Mouse (Mus musculus): Measurements from ENCODE around the gene Tram1l1. TPM values are rescaled to one million over a fixed set of nuclear protein-coding genes. Genes with fewer than 3 reads are reported as not detected.
"Not testable (repeated sequence)": the region's sequence is repeated elsewhere in the genome, so short reads cannot be mapped to it uniquely, and the experiment has no call there.

The Tram1l1 gene
- 0.17 and 0.20 TPM in 2 replicates for polyA plus RNA-seq (2015; fragmentation: Nextera tagmentation; extraction: Ambion mirVana)

GRCm38 (mm10) chr3:124320821-124321576 is at the start of gene Tram1l1:
TSS of gene Tram1l1 (plus strand) at chr3:124320855.
- Histone ChIP-seq H3K36me3 (replicated peaks) (no peaks in the 10 kb centered on the region), H3K4me1 (replicated peaks) (no peaks in the 10 kb centered on the region), H3K9me3 (replicated peaks) (no peaks in the 10 kb centered on the region), H3K4me2 (peak within 1 kb of the TSS; percentile 58), H3K27me3 (0 out of 2 replicates have a peak, but pooled peaks cover 2% of the 10 kb centered on the region), H3K4me3 (replicated peaks) (peak within 1 kb of the TSS; percentile 40), H3K27ac (replicated peaks) (no peak within 1 kb of the TSS), H3K9ac (no peak within 1 kb of the TSS)
- ATAC-seq (ENCODE audit: insufficient read depth): no peak
- WGBS (ENCODE audit: insufficient replicate concordance): 8% methylated on average over 51 of the region's 53 CpGs

- Histone ChIP-seq H3K27me3 (no peaks in the 10 kb centered on the region), H3K9me3 (replicated peaks) (no peaks in the 10 kb centered on the region), H3K4me1 (replicated peaks) (no peaks in the 10 kb centered on the region), H3K27ac (replicated peaks) (no peak overlapping the region), H3K4me3 (replicated peaks) (no peak overlapping the region), H3K9ac (no peak overlapping the region), H3K4me2 (no peak overlapping the region), H3K36me3 (replicated peaks) (no peaks in the 10 kb centered on the region)
- 60% methylated on average over 4 of the region's 4 CpGs for WGBS (ENCODE audit: insufficient replicate concordance)
- no peak for ATAC-seq (ENCODE audit: insufficient read depth)
These were observed 49.4 kb upstream of the Tram1l1 start for GRCm38 (mm10) chr3:124271229-124271628.

- H3K9me3 ChIP-seq (replicated peaks): no peaks in the 10 kb centered on the region
- H3K4me1 ChIP-seq (replicated peaks): no peaks in the 10 kb centered on the region
- H3K36me3 ChIP-seq (replicated peaks): no peaks in the 10 kb centered on the region
- no peak overlapping the region for H3K9ac ChIP-seq
- ATAC-seq (ENCODE audit: insufficient read depth): no peak
- H3K27ac ChIP-seq (replicated peaks): no peak overlapping the region
- no peak overlapping the region for H3K4me2 ChIP-seq
- no peaks in the 10 kb centered on the region for H3K27me3 ChIP-seq
- WGBS (ENCODE audit: insufficient replicate concordance): 56% methylated on average over 3 of the region's 3 CpGs
- no peak overlapping the region for H3K4me3 ChIP-seq (replicated peaks)
These were observed 49.0 kb upstream of the Tram1l1 start for GRCm38 (mm10) chr3:124271668-124272067.

GRCm38 (mm10) chr3:124272465-124273089 is 48.1 kb upstream of the Tram1l1 start:
- Histone ChIP-seq H3K9ac (no peak overlapping the region), H3K4me1 (replicated peaks) (no peaks in the 10 kb centered on the region), H3K9me3 (replicated peaks) (no peaks in the 10 kb centered on the region), H3K27me3 (no peaks in the 10 kb centered on the region), H3K36me3 (replicated peaks) (no peaks in the 10 kb centered on the region), H3K4me2 (no peak overlapping the region), H3K4me3 (replicated peaks) (no peak overlapping the region), H3K27ac (replicated peaks) (no peak overlapping the region)
- no peak for ATAC-seq (ENCODE audit: insufficient read depth)
- 55% methylated on average over 2 of the region's 2 CpGs for WGBS (ENCODE audit: insufficient replicate concordance)

GRCm38 (mm10) chr3:124274928-124275609 is 45.6 kb upstream of the Tram1l1 start:
- not testable (repeated sequence) for H3K36me3 ChIP-seq (replicated peaks); H3K4me1 ChIP-seq (replicated peaks); H3K4me3 ChIP-seq (replicated peaks); H3K27ac ChIP-seq (replicated peaks); ATAC-seq (ENCODE audit: insufficient read depth); H3K9ac ChIP-seq; H3K27me3 ChIP-seq; H3K4me2 ChIP-seq; H3K9me3 ChIP-seq (replicated peaks)
- WGBS (ENCODE audit: insufficient replicate concordance): 12% methylated on average over 13 of the region's 13 CpGs

- H3K4me1 ChIP-seq (replicated peaks); H3K27ac ChIP-seq (replicated peaks); H3K9me3 ChIP-seq (replicated peaks); ATAC-seq (ENCODE audit: insufficient read depth); H3K27me3 ChIP-seq; H3K4me2 ChIP-seq; H3K4me3 ChIP-seq (replicated peaks); H3K9ac ChIP-seq; H3K36me3 ChIP-seq (replicated peaks): not testable (repeated sequence)
- WGBS (ENCODE audit: insufficient replicate concordance): 27% methylated on average over 7 of the region's 7 CpGs
These were observed 31.7 kb upstream of the Tram1l1 start for GRCm38 (mm10) chr3:124288936-124289335.

GRCm38 (mm10) chr3:124319254-124319653 is 1.4 kb upstream of the Tram1l1 start:
- H3K4me3 ChIP-seq (replicated peaks): no peak overlapping the region
- H3K9ac ChIP-seq: no peak overlapping the region
- no peak for ATAC-seq (ENCODE audit: insufficient read depth)
- no peaks in the 10 kb centered on the region for H3K9me3 ChIP-seq (replicated peaks)
- 0 out of 2 replicates have a peak, but pooled peaks cover 2% of the 10 kb centered on the region for H3K27me3 ChIP-seq
- H3K27ac ChIP-seq (replicated peaks): no peak overlapping the region
- no peaks in the 10 kb centered on the region for H3K36me3 ChIP-seq (replicated peaks)
- H3K4me2 ChIP-seq: no peak overlapping the region
- 55% methylated on average over 4 of the region's 4 CpGs for WGBS (ENCODE audit: insufficient replicate concordance)
- no peaks in the 10 kb centered on the region for H3K4me1 ChIP-seq (replicated peaks)

- WGBS (ENCODE audit: insufficient replicate concordance): 15% methylated on average over 2 of the region's 2 CpGs
- H3K36me3 ChIP-seq (replicated peaks): no peaks in the 10 kb centered on the region
- 0 out of 2 replicates have a peak, but pooled peaks cover 2% of the 10 kb centered on the region for H3K27me3 ChIP-seq
- H3K9ac ChIP-seq: no peak overlapping the region
- no peaks in the 10 kb centered on the region for H3K4me1 ChIP-seq (replicated peaks)
- no peak overlapping the region for H3K27ac ChIP-seq (replicated peaks)
- peak overlapping the region; percentile 58; the same call in 1 of the 2 replicates for H3K4me2 ChIP-seq
- peak overlapping the region; percentile 40 for H3K4me3 ChIP-seq (replicated peaks)
- no peaks in the 10 kb centered on the region for H3K9me3 ChIP-seq (replicated peaks)
- ATAC-seq (ENCODE audit: insufficient read depth): no peak
These were observed 257 bp upstream of the Tram1l1 start for GRCm38 (mm10) chr3:124320398-124320797.

GRCm38 (mm10) chr3:124346445-124346844 is 25.8 kb downstream of the Tram1l1 start:
- no peak overlapping the region for H3K4me3 ChIP-seq (replicated peaks)
- ATAC-seq (ENCODE audit: insufficient read depth): no peak
- H3K9me3 ChIP-seq (replicated peaks): no peaks in the 10 kb centered on the region
- no peaks in the 10 kb centered on the region for H3K36me3 ChIP-seq (replicated peaks)
- no peak overlapping the region for H3K9ac ChIP-seq
- H3K27me3 ChIP-seq: no peaks in the 10 kb centered on the region
- no peak overlapping the region for H3K27ac ChIP-seq (replicated peaks)
- H3K4me1 ChIP-seq (replicated peaks): no peaks in the 10 kb centered on the region
- no peak overlapping the region for H3K4me2 ChIP-seq

- no peaks in the 10 kb centered on the region for H3K9me3 ChIP-seq (replicated peaks)
- no peak overlapping the region for H3K9ac ChIP-seq
- H3K4me1 ChIP-seq (replicated peaks): no peaks in the 10 kb centered on the region
- WGBS (ENCODE audit: insufficient replicate concordance): 60% methylated on average over 3 of the region's 3 CpGs
- ATAC-seq (ENCODE audit: insufficient read depth): no peak
- H3K36me3 ChIP-seq (replicated peaks): no peaks in the 10 kb centered on the region
- H3K27me3 ChIP-seq: no peaks in the 10 kb centered on the region
- no peak overlapping the region for H3K4me3 ChIP-seq (replicated peaks)
- H3K4me2 ChIP-seq: no peak overlapping the region
- H3K27ac ChIP-seq (replicated peaks): no peak overlapping the region
These were observed 36.9 kb downstream of the Tram1l1 start for GRCm38 (mm10) chr3:124357533-124357932.

- Histone ChIP-seq H3K4me3 (replicated peaks) (no peak overlapping the region), H3K36me3 (replicated peaks) (no peaks in the 10 kb centered on the region), H3K27ac (replicated peaks) (no peak overlapping the region), H3K4me1 (replicated peaks) (no peaks in the 10 kb centered on the region), H3K27me3 (no peaks in the 10 kb centered on the region), H3K9ac (no peak overlapping the region), H3K9me3 (replicated peaks) (no peaks in the 10 kb centered on the region), H3K4me2 (no peak overlapping the region)
- no peak for ATAC-seq (ENCODE audit: insufficient read depth)
- WGBS (ENCODE audit: insufficient replicate concordance): 65% methylated on average over 2 of the region's 2 CpGs
These were observed 51.4 kb downstream of the Tram1l1 start for GRCm38 (mm10) chr3:124372031-124372430.

Measured in liver, embryonic 15.5 days (tissue).